Mouse (Mus musculus): ENCODE measurements around the gene Rufy1. TPM values are rescaled to one million over a fixed set of nuclear protein-coding genes. Genes with fewer than 3 reads are reported as not detected.

Rufy1 gene
- total RNA-seq, 2 experiments from 2014 or later, result 21.3 to 22.5 TPM

DNA sequence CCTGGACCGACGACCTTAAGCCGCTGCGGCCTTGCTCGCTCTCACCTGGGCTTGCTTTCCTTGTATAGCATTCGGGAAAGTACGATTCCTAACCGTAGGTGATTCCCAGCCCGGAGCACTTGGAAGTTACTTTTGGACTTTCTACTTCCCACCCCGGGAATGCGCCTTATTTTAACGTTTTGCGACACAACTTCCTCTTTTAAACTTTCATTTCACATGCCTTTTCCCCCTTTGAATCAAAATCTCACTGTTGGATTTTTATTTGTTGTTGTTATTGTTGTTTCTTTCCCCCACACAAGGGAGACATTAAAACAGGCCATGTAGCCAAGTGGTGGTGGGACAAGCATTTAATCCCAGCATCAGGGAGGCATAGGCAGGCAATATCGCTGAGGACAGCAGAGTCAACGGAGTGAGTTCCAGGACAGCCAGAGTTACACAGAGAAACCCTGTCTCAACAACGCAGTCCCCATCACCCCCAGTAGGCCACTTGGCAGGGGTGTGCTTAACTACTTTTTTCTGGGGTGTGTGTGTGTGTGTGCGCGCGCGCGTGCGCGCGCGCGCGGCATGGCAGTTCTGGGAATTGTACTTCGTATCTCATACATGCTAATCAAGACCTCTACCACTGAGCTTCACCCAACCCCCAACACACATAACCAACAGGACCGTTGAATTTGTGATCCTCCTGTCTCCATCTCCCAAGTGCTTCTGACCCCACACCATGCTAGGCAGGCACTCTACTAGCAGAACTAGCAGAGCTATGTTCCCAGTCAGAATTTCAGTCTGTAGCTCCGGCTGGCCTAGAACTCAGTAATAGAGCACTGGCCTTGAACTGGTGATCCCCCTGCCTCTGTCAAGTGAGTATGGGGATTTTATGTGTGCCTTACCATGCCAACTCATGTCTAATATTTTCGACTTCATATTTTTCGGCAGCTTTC is 476 bp upstream of the Rufy1 start:
- no peak for DNase-seq
- intact Hi-C loops (cut with DNase I), result no loop called here

DNA sequence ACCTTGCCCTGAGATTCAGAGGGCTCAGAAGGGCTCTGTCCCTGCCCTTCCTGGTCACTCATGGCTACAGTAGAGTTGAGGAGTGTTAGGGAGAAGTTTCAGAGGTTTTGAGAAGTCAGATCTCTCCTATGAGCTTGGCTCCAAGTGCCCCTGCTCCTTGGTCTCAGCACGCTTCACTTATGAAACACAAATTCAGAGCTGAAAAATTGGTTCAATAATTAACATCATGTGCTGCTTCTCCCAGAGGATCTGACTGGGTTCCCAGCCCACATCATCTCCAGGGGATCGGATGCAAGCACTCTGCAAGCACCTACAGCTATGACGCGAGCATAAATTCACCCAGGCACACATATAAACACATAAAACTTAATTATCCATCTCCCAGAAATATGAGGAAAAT is 4.9 kb downstream of the Rufy1 start:
- DNase-seq, result no peak
- intact Hi-C loops (cut with DNase I), result no loop called here

DNA sequence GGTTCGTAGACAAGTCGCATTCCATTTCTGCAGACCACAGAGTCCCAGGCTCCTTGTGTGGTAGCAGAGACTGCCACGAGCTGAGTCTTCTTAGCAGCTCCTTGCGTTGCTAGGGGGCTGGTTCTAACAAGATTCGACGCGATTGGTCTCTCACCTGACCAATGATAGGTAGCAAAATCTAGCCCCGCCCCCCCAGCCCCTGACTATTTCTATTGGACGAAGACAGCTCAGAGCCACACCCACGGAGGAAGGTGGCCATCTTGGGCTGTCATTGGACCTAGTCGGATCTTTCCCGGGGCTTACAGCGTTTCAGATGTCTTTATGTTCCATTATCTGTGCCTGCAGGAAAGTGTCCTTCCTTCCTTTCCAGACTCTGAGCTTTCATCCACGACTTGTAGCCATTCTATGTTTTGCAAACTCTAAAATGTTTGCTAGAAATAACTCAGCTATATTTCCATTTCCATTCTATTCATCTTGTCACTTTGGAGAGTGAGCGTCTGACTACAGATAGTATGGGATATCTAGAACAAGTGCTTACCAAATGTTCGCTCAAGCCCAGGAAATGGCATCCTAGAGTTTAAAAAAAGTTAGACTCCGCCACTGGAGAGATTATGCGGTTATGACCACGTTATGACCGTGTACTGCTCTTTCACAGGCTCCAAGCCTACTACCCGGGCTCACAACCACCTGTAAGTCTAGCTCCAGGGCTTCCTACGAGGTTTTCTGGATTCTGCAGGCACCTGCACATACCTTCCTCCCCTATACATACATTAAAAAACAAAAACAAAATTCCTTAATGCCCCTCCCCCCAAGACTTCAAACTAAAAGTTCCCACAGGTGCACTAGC is 8.8 kb downstream of the Rufy1 start:
- intact Hi-C loops (cut with DNase I), result no loop called here
- peak; percentile 72 for DNase-seq

DNA sequence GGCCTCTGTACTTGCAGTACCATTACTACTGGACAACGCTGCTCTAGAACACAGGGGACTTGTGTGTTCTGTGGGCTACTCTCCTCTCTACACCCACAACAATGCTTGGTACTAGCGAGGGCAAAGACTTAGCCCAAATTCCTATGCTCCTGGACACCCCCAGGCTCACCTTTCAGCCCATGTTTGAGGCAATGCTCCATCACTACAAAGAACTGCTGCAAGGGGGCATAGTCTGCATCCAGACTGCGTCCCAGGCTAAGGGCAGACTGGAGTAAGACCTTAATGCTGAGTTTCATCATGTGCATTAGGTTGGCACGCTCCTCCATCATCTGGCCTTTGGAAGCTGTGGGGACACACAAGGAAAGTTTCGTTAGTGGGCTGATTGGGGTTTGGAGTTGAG is 9.5 kb downstream of the Rufy1 start:
- intact Hi-C loops (cut with DNase I), result no loop called here
- DNase-seq, result no peak

DNA sequence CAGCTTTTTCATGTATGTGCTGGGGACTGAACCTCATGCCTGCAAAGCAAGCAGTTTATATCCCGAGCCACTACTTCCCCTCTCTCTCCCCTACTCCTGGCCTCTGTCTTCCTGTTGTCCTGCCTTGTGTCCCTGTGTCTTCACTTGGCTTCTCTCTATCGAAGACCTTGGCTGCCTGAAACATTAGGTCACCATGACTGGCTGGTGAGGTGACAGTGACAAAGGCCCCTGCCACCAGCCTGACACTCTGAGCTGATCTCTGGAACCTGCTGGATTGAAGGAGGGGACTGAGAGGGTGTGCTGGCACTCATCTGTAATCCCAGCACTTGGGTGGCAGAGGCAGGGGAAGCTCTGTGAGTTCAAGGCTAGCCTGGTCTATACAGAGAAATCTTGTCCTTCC is 13.1 kb downstream of the Rufy1 start:
- intact Hi-C loops (cut with DNase I), result no loop called here
- no peak for DNase-seq

DNA sequence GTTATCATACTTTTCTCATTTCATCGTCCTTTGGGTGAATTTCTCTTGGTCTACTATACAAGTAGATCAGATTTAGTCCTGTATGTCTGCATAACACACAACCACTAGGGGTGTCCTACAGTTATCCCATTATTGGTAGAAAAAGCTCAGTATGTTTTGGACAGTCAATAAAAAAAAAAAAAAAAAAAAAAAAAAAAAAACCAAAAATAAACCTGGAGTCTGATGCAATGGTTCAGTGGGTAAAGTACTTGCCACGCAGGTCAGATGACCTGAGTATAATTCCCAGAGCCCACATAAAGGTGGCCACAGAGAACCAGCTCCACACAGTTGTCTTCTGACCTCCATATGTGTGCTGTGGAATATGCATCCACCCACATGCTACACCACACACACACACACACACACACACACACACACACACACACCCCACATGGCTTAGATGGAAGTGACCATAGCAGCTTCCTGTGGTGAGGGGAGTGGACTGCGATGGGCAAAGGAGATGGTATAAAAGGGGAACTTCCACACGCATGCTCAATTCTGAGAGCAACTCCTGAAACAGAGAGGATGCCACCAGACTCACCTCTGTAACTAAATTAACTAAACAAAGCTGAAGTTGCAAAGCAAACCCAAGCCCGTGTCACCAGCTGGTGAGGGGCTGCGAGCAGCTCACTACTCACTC is 15.2 kb downstream of the Rufy1 start:
- intact Hi-C loops (cut with DNase I), result no loop called here
- DNase-seq, result no peak

DNA sequence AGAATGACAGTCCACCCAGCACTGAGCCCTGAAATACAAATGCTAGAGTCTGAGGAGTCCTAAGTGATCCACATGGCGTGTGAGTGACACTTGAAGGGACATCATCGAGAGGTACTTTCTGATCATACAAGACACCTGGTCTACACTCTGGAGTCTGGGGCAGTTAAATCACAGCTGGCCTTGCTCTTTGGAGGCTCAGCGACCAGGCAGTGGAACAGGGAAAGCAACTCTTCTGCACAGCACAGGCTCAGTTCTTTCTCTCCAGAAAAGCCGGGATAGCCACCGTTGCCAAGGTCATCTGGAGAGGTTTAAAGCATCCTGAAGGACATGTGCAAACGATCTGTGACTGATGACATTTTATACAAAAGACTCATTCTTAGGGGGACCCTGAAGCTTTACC is 23.7 kb downstream of the Rufy1 start:
- no peak for DNase-seq
- intact Hi-C loops (cut with DNase I), result no loop called here

DNA sequence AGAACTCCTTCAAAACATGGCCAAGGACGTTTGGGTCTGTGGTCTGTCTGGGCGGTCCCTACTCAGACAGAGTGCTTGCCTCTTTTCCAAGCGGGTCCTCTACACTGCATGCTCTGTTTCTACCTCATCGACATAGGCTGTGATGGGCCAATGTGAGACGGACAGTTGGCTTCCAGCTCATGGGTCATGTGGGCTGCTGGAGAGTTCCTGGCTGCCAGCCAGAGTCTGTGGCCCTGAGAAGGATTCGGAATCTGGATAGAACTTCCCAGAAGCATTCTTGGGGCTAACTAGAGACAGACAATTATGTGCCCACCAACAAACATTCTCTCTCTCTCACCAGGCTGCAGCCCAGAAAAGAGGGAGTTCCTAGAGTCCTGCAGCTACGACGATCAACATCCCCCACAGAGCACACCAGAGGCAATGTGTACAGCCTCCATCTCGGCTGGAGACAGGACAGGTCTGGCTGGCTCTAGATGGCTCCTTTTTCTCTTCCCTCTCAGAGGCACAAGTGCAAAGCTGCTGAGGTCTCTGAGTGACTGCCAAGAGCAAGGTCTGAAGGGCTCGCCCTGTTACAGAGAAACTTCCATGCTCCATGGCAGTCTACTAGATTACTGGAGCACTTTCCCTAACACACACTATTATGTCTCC is 27.4 kb downstream of the Rufy1 start:
- DNase-seq, result peak; percentile 72
- intact Hi-C loops (cut with DNase I), result no loop called here

DNA sequence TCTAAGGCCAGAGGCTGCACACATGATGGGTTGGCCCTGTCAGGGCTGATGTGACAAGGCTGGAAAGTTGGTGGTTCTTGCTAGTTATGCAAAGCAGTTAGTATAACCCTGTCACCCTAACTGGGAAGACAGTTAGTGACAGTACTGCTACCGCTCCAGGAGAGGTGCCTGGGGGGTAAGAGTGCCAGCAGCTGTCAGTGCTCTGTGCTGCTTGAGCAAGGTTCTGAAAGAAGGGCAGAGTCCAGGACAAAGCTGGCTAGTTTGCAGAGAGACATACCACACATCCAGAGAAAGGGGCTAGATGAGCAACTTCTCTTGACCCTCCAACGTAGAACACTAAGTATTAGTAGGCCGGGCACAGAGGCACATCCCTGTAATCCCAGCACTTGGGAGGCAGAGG is 28.4 kb downstream of the Rufy1 start:
- DNase-seq, result no peak
- intact Hi-C loops (cut with DNase I), result no loop called here

DNA sequence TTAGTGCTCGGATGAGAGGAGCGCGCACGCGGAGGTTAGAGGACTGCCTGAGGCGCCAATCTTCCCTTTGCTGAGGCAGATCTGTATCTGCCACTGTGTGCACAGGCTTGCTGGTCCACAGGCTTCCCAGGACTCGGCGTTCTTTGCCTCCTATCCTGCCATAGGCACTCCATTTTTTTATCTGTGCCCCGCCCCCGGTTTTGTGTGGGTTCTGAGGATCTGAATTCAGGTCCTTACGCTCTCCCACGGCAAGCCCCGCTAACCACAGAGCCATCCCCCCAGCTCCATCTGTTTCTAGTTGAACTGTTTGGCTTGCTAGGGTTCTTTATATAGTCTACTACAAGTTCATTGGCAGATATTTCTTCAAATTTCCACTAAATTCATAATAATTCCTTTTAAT is 32.1 kb downstream of the Rufy1 start:
- intact Hi-C loops (cut with DNase I), result no loop called here
- DNase-seq, result no peak

DNA sequence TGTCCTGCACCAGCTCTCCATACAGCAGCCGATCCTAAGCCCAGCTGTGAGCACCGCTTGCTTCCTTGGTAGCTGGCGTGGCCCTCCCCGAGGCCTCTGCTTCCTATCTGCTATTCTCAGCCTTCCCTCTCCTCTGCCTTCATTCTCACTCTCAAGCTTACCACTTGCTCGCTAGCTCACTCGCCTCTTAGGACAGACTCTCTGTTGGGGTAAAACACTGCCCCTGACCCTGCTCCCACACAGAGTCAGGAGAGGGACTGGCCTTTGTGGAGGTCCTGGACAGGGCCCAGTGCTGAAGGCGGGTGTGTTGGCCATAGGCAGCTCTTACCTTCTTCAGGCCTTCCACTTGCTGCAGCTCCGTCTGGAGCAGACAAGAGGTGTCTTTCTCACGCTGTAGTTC is 33.6 kb downstream of the Rufy1 start:
- intact Hi-C loops (cut with DNase I), result no loop called here
- DNase-seq, result no peak

DNA sequence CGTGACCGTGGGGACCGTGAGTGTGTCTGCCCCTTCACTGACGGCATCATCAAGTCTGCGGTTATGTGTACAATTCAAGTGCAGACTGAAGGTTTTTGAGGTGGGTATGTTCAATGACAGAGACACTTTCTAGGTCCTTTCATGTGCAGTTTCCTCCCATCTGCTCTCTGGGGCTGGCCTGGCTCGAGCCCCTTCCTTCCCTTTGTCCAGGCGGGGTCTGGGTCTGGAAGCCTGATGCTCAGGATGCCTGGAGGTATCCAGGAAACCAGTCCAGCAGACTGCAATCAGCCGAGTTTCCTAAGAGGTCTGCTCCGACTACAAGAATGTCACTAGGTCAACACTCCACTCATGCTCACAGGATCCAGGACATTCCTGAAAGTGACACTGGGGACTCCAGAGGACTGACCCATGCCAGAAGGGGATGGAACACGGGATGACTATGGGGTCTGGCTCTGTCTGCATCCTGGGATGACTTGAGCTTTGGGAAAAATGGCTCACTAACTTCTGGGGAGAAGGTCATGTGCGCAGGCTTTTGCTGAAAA is 34.1 kb downstream of the Rufy1 start:
- intact Hi-C loops (cut with DNase I), result no loop called here
- DNase-seq, result no peak

DNA sequence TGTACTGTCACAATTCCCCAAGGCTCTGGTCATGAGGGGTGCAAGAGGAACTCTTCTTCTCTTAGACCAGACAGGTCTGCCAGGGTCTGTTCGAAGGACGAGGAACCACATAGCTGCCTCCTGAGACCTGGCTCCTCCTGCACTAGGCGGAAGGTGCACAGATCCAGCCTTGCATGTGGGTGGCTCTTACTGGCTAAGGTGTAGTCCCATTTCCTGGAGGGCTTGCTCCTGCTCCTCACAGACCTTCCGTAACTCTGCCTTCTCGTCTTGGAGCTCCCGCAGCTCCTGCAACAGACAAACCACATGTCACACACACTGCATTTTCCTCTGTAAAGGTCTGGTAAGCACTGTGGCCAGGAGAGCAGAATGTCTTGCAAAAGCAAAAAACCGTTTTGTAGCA is 36.2 kb downstream of the Rufy1 start:
- intact Hi-C loops (cut with DNase I), result no loop called here
- DNase-seq, result no peak

DNA sequence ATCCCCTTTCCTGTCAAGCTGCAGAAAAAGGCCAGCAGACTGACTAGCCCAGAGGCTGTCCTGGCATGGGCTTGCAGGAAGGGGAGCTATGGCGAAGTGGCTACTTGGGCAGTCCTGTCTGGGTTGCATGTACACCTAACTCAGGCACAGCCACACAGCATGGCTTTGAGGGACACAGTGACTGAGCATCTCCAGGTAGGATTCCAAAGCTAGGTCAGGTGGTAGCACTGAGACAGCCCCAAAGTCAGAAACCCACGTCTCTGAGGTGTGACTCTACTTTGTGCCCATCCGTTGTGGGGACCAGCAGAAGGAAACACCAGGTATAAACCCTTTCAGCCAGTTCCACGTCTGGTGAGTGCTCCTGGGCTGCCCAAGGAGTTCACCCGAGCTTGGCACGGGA is 37.6 kb downstream of the Rufy1 start:
- intact Hi-C loops (cut with DNase I), result no loop called here
- no peak for DNase-seq

DNA sequence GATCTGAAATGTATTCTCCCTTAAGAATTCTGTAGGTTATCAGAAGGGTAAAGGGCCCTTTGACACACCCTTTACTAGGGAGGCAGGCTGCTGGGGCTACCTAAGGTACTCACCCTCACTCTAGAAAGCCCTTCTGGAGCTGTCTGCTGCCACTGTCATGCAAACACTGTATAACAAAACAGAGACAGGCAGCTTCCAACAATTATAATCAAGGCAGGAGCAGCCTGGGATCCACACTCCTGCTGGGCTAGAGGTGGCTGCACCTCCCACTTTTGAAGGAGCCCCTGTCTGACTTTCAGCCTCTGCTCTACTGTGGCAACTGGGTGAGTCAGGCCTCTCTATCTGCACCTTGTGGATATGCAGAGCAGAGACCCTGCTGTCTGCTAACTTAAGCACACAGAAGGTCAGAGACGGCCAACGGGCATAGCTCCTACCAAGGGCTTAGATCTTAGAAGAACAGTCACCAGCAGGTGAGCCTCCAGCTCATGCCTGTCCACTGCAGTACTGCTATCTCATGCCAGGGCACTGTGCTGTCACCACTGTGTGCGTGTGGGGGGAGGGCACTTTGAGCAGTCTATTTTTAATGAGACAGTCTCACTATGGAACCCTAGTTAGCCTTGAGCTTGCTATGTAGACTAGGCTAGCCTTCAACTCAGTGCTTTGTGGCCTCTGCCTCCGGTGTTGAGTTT is 39.5 kb downstream of the Rufy1 start:
- intact Hi-C loops (cut with DNase I), result no loop called here
- DNase-seq, result no peak

DNA sequence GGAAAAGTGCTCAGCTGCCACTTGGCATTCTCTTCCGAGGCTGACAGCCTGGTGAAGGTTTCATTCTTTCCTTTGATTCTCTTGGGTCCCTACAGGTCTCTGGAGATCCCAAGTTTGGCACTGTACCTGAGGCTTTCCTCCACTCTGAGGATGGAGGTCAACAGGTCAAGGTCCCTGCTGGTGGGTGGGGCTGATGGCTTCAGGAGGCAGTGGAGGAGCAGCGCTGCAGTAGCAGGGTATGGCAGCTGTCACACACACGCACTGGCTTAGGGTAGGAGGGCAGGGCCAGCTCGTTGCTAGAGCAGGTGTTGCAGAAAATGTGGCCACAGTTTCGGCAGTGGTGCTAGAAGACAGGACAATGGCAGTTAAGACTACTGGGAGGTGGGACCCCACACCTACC is 41.3 kb downstream of the Rufy1 start:
- intact Hi-C loops (cut with DNase I), result loop anchor here (10.0 kb wide), 1 partner anchor 95 kb away; the partner anchor contains the start of gene Maml1
- DNase-seq, result no peak

DNA sequence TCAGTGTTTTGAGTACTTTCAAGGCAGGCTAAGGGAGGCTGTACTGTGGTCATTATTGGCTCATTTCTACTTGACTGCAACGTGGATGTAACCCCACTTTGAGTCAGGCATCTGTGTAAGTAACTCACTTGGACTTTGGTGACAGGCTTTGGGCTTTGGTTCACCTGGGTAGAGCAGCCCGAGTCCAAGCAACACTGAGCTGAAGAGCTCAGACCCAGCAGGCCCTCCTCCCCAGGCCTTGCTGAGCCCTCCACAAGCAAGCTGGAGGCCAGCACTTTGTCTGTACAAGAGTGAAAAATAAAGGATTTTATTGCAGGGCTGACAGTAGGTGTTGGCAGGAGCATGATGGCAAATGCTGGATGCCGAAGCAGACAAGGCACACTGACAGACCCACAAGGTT is 41.9 kb downstream of the Rufy1 start:
- intact Hi-C loops (cut with DNase I), result loop anchor here (10.0 kb wide), 1 partner anchor 94 kb away; the partner anchor contains the start of gene Maml1
- DNase-seq, result no peak

DNA sequence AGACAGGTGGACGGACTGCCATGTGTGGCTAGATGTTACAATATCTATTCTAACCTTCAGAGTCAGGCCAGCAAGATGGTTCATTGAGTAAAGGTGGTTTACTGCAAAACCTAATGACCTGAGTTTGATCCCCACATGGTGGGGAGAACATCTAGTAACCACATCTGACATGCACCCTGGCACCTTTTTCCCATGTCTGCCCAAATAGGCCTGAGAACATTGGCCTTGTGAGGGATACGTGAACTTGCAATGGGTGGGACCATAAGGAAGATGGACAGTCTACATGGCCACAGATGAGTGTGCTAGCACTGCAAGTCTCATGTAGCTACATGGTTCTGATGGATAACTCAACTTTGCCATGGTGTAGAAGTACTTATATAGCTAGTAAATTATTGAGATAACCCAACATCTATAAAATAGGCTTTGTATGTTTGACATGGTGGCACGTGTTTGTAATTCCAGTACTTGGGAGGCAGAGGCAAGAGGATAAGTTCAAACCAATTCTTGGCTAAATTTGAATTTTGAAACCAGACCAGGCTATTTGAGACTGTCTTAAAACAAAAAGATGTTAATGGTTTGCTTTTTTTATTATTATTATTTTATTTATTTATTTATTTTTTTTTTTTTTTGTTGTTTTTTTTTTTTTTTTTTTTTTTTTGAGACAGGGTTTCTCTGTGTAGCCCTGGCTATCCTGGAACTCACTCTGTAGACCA is 42.6 kb downstream of the Rufy1 start:
- intact Hi-C loops (cut with DNase I), result loop anchor here (10.0 kb wide), 1 partner anchor 94 kb away; the partner anchor contains the start of gene Maml1
- DNase-seq, result no peak

DNA sequence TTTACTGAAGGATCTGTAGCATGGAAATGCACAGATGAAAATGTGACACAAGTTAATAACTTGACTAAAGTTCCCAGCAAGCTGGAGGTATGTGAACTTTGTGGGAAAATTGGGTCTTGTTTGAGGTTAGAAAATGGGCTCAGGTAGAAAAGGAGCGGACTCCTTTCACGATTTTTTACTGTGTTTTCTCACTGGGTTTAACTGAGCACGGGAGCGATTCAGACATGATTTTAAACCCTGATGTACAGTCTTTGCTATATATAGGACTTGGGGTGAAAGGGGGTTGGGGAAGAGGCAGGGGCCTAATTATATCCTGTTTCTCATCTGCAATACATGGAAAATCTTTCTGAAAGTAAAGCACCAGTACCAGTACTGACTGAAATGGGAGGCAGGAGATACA is 43.2 kb downstream of the Rufy1 start:
- no peak for DNase-seq
- intact Hi-C loops (cut with DNase I), result loop anchor here (10.0 kb wide), 1 partner anchor 93 kb away; the partner anchor contains the start of gene Maml1

Measured in left cerebral cortex, postnatal 4 days (tissue).